In the genomic region with DNA sequence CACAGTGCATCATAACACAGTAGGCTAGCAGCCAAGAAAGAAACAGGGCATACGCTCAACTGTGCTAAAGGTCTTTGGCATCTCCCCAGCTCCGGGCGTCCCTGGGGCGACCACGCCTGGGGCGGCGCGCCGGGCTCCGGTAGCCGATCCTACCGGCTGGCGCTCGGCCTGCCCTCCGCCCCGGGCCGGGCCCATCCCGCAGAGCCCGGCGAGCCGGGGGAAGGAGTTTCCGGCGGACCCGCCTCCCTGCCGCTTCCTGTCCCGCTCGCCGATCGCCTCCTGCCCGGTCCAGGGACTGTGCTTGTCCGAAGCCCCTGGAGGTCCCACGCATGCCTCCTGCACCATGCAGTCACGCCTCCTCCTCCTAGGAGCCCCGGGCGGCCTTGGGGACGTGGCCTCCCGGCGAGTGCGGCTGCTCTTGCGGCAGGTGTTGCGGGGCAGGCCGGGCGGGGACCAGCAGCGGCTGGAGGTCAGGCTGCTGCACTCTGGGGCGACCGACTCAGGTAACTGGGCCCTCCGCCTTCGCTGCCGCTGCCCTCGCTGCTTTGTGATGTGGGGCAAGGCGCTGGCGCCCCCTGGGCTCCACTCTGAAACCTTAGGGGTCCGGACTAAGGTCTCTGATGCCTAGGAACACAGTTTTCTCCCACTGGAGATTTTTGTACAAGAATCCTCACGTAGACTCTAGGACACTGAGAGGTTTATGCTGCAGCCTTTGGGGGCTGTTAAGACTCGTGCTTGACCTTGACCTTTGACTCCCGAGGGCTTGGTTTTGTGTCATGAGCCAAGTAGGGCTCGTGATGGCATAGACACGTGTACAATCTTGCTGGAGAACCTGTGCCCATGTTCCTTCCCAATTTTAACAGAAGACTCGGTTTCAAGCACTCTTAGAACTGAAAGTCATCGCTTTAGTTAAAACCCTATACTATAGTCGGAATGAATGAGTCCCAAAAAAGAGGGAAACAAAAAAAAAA, we compare ENCODE assay signal across 8 mouse cellular contexts. TPM values are rescaled to one million over a fixed set of nuclear protein-coding genes. Genes with fewer than 3 reads are reported as not detected.
DNase-seq lines count a peak whose midpoint lies in the region; ATAC-seq and TF ChIP-seq lines count a peak whose summit lies in the region.

A gene (plus strand): TSS at position 112 of the 971 bp plus-strand sequence.

- DNase-seq in adrenal gland, postnatal 10 days: peak; percentile 95
- peak; percentile 89 for DNase-seq in embryonic facial prominence, embryonic 10.5 days (ENCODE audit: low spot score)
- DNase-seq in left cerebral cortex, postnatal 4 days: peak; percentile 79
- DNase-seq in midbrain, embryonic 11.5 days (ENCODE audit: low spot score, missing footprints): peak; percentile 98
- peak; percentile 80 for DNase-seq in right cerebral cortex, postnatal 4 days
- DNase-seq in yolk sac, embryonic 10.5 days (ENCODE audit: low spot score): peak; percentile 89

- 3% methylated on average over 61 of the region's 61 CpGs for WGBS in embryonic facial prominence, embryonic 10.5 days
- 2% methylated on average over 61 of the region's 61 CpGs for WGBS in intestine, postnatal 0 days
- WGBS in midbrain, embryonic 11.5 days: 3% methylated on average over 61 of the region's 61 CpGs

- peak within 1 kb of the TSS; percentile 97 for H3K27ac ChIP-seq in embryonic facial prominence, embryonic 10.5 days (replicated peaks)
- peak within 1 kb of the TSS; percentile 94 for H3K27ac ChIP-seq in intestine, postnatal 0 days (ENCODE audit: low read depth, low read length)
- H3K27ac ChIP-seq in midbrain, embryonic 11.5 days (ENCODE audit: low read depth, low read length): peak within 1 kb of the TSS; percentile 56

- TF ChIP-seq CTCF in intestine, postnatal 0 days (IDR thresholded peaks at IDR 0.05; ENCODE audit: low read depth): peak; percentile 70

- H3K9me3 ChIP-seq in embryonic facial prominence, embryonic 10.5 days: no peaks in the 10 kb centered on the region
- H3K9me3 ChIP-seq in intestine, postnatal 0 days (ENCODE audit: control insufficient read depth): no peaks in the 10 kb centered on the region
- H3K9me3 ChIP-seq in midbrain, embryonic 11.5 days (ENCODE audit: control insufficient read depth, low read length): no peaks in the 10 kb centered on the region

- no peaks in the 10 kb centered on the region for H3K36me3 ChIP-seq in embryonic facial prominence, embryonic 10.5 days (replicated peaks)
- no peaks in the 10 kb centered on the region for H3K36me3 ChIP-seq in intestine, postnatal 0 days (ENCODE audit: control insufficient read depth, insufficient read depth)
- no peaks in the 10 kb centered on the region for H3K36me3 ChIP-seq in midbrain, embryonic 11.5 days (ENCODE audit: control insufficient read depth, insufficient read depth, low read length)

- ATAC-seq in granulocyte monocyte progenitor cell, adult 5-6 weeks (replicated peaks; ENCODE audit: poor library complexity, severe bottlenecking): peak; percentile 94
- peak; percentile 86 for ATAC-seq in intestine, postnatal 0 days
- ATAC-seq in midbrain, embryonic 11.5 days (ENCODE audit: low FRiP score): peak; percentile 96

- no peaks in the 10 kb centered on the region for H3K27me3 ChIP-seq in embryonic facial prominence, embryonic 10.5 days (replicated peaks; ENCODE audit: low read depth, poor library complexity, severe bottlenecking)
- no peaks in the 10 kb centered on the region for H3K27me3 ChIP-seq in intestine, postnatal 0 days (replicated peaks; ENCODE audit: control insufficient read depth, insufficient read depth, low read length)
- H3K27me3 ChIP-seq in midbrain, embryonic 11.5 days (ENCODE audit: control insufficient read depth, insufficient read depth, low read length): no peaks in the 10 kb centered on the region

- peak within 1 kb of the TSS; percentile 91 for H3K4me3 ChIP-seq in embryonic facial prominence, embryonic 10.5 days
- peak within 1 kb of the TSS; percentile 81 for H3K4me3 ChIP-seq in intestine, postnatal 0 days (ENCODE audit: low read depth, low read length)
- peak within 1 kb of the TSS; percentile 63 for H3K4me3 ChIP-seq in midbrain, embryonic 11.5 days (ENCODE audit: low read depth, low read length)

- peak within 1 kb of the TSS; percentile 80 for H3K9ac ChIP-seq in intestine, postnatal 0 days (ENCODE audit: low read depth, low read length)
- peak within 1 kb of the TSS; percentile 87 for H3K9ac ChIP-seq in midbrain, embryonic 11.5 days (ENCODE audit: low read length)

- intact Hi-C loops in left cerebral cortex, postnatal 4 days (cut with DNase I): loop anchor here (5.0 kb wide), 2 partner anchors 117 to 172 kb away; a partner anchor contains a TSS

- H3K4me1 ChIP-seq in embryonic facial prominence, embryonic 10.5 days: peaks cover 27% of the 10 kb centered on the region
- H3K4me1 ChIP-seq in intestine, postnatal 0 days (replicated peaks; ENCODE audit: control insufficient read depth, insufficient read depth, low read length): peaks cover 2% of the 10 kb centered on the region; the same call in 1 of the 2 replicates
- peaks cover 12% of the 10 kb centered on the region; the same call in 1 of the 2 replicates for H3K4me1 ChIP-seq in midbrain, embryonic 11.5 days (ENCODE audit: control insufficient read depth, insufficient read depth, low read length)

- peak within 1 kb of the TSS; percentile 85 for H3K4me2 ChIP-seq in intestine, postnatal 0 days (replicated peaks; ENCODE audit: low read depth)
- peak within 1 kb of the TSS; percentile 65 for H3K4me2 ChIP-seq in midbrain, embryonic 11.5 days

RNA-seq across cellular contexts. Expression of the gene that starts here (rescaled TPM):
- total RNA-seq in adrenal gland, postnatal 10 days (2021): 100 to 1,000 TPM; 180 to 193 TPM
- polyA plus RNA-seq in embryonic facial prominence, embryonic 10.5 days (2016; fragmentation: Nextera tagmentation; extraction: Ambion mirVana): 7.1 and 7.4 TPM in 2 replicates
- total RNA-seq in granulocyte monocyte progenitor cell, adult 5-6 weeks (2014; fragmentation: Nextera tagmentation): 18.5 and 23.2 TPM in 2 replicates
- total RNA-seq in granulocyte monocyte progenitor cell, adult 5-6 weeks (2017): 22.2 and 26.5 TPM in 2 replicates
- polyA plus RNA-seq in intestine, postnatal 0 days (2015; fragmentation: Nextera tagmentation; extraction: Ambion mirVana): 15.6 and 16.8 TPM in 2 replicates
- 10 to 100 TPM; 16.8 to 17.1 TPM for total RNA-seq in left cerebral cortex, postnatal 4 days (2021)
- 7.0 and 7.7 TPM in 2 replicates for polyA plus RNA-seq in midbrain, embryonic 11.5 days (2014; fragmentation: Nextera tagmentation; extraction: Ambion mirVana)

Comparison
In these comparisons a context has a peak if more than half of its experiments do, and no peak if none do; other contexts are left out.
1. Peak in every context shown above with its lines: DNase-seq, ATAC-seq, H3K4me3 ChIP-seq and H3K27ac ChIP-seq.
2. RNA of the gene that starts here (total RNA-seq): 180 to 193 TPM in adrenal gland, postnatal 10 days; 18.5 to 26.5 TPM in granulocyte monocyte progenitor cell, adult 5-6 weeks and 16.8 to 17.1 TPM in left cerebral cortex, postnatal 4 days; every median in the first group is over 4 times any median in the second.